Mouse (Mus musculus) E14TG2a.4 (cell line): ENCODE measurements around the gene Cox19.

Source experiments
- H3K27me3 ChIP-seq: 2 replicates; pipeline ENCODE4 v1.6.1; 2014; ENCODE audit warnings: low read length, control low read depth; ENCODE audit not compliant: insufficient read depth
- H3K36me3 ChIP-seq: 2 replicates; pipeline ENCODE4 v1.6.1; 2014; ENCODE audit warnings: low read length, control low read depth; ENCODE audit not compliant: insufficient read depth
- H3K4me1 ChIP-seq: replicated peaks from 2 replicates; pipeline ENCODE4 v1.6.1; 2014; ENCODE audit warnings: low read depth, low read length, control low read depth
- H3K4me3 ChIP-seq: replicated peaks from 2 replicates; pipeline ENCODE4 v1.5.1; 2014; ENCODE audit warnings: mild to moderate bottlenecking, low read length
- H3K9me3 ChIP-seq: 2 replicates; pipeline ENCODE4 v1.6.1; 2014; ENCODE audit warnings: low read length, control low read depth
- CTCF ChIP-seq: conservative IDR thresholded peaks from 2 replicates; pipeline ENCODE4 v1.5.1; 2014; ENCODE audit warnings: low read length
- NANOG ChIP-seq: IDR thresholded peaks from 2 replicates; pipeline ENCODE4 v1.6.1; 2014; ENCODE audit warnings: borderline replicate concordance, low read length, mixed read lengths
- POU5F1 ChIP-seq: IDR thresholded peaks from 2 replicates; pipeline ENCODE4 v1.6.1; 2014; ENCODE audit warnings: low read length, borderline replicate concordance

Gene Cox19

GRCm38 (mm10) chr5:139351134-139351533 is at the start of gene Cox19:
Cox19 (minus strand) TSS chr5:139351418.
- Histone ChIP-seq H3K4me3 (no peak within 1 kb of the TSS), H3K9me3 (no peaks in the 10 kb centered on the region), H3K4me1 (peaks cover 54% of the 10 kb centered on the region), H3K36me3 (no peaks in the 10 kb centered on the region), H3K27me3 (peaks cover 16% of the 10 kb centered on the region)
- TF ChIP-seq POU5F1, result no peak
- no peak for TF ChIP-seq NANOG
- TF ChIP-seq CTCF, result no peak

GRCm38 (mm10) chr5:139399991-139400390 is 48.8 kb upstream of the Cox19 start:
- no peaks in the 10 kb centered on the region for H3K27me3 ChIP-seq
- no peaks in the 10 kb centered on the region for H3K9me3 ChIP-seq
- H3K4me1 ChIP-seq, result peaks cover 10% of the 10 kb centered on the region
- no peak overlapping the region for H3K4me3 ChIP-seq
- peaks cover 41% of the 10 kb centered on the region for H3K36me3 ChIP-seq
- TF ChIP-seq NANOG, result no peak
- no peak for TF ChIP-seq CTCF
- TF ChIP-seq POU5F1, result no peak

- Histone ChIP-seq H3K9me3 (no peaks in the 10 kb centered on the region), H3K27me3 (no peaks in the 10 kb centered on the region), H3K4me3 (no peak overlapping the region), H3K4me1 (peaks cover 20% of the 10 kb centered on the region), H3K36me3 (peaks cover 38% of the 10 kb centered on the region)
- TF ChIP-seq CTCF (no peak), NANOG (no peak)
These were observed 47.6 kb upstream of the Cox19 start for GRCm38 (mm10) chr5:139398786-139399185.

GRCm38 (mm10) chr5:139397959-139398753 is 46.9 kb upstream of the Cox19 start:
- TF ChIP-seq CTCF, result peak; percentile 62
- no peak for TF ChIP-seq NANOG
- no peak overlapping the region for H3K4me3 ChIP-seq
- no peaks in the 10 kb centered on the region for H3K9me3 ChIP-seq
- H3K27me3 ChIP-seq, result no peaks in the 10 kb centered on the region
- H3K4me1 ChIP-seq, result peaks cover 23% of the 10 kb centered on the region
- peaks cover 32% of the 10 kb centered on the region for H3K36me3 ChIP-seq

GRCm38 (mm10) chr5:139397359-139397916 is 46.2 kb upstream of the Cox19 start:
- peaks cover 30% of the 10 kb centered on the region for H3K4me1 ChIP-seq
- H3K9me3 ChIP-seq, result no peaks in the 10 kb centered on the region
- no peaks in the 10 kb centered on the region for H3K27me3 ChIP-seq
- H3K4me3 ChIP-seq, result no peak overlapping the region
- H3K36me3 ChIP-seq, result peaks cover 28% of the 10 kb centered on the region
- TF ChIP-seq NANOG, result no peak
- TF ChIP-seq CTCF, result no peak
- TF ChIP-seq POU5F1, result no peak

- Histone ChIP-seq H3K36me3 (peaks cover 14% of the 10 kb centered on the region; the same call in 1 of the 2 replicates), H3K9me3 (no peaks in the 10 kb centered on the region), H3K4me1 (peaks cover 48% of the 10 kb centered on the region), H3K4me3 (no peak overlapping the region), H3K27me3 (no peaks in the 10 kb centered on the region)
- TF ChIP-seq CTCF (no peak), NANOG (no peak), POU5F1 (no peak)
These were observed 44.3 kb upstream of the Cox19 start for GRCm38 (mm10) chr5:139395528-139395927.

GRCm38 (mm10) chr5:139394399-139394798 is 43.2 kb upstream of the Cox19 start:
- Histone ChIP-seq H3K27me3 (no peaks in the 10 kb centered on the region), H3K36me3 (peaks cover 14% of the 10 kb centered on the region; the same call in 1 of the 2 replicates), H3K9me3 (no peaks in the 10 kb centered on the region), H3K4me1 (peaks cover 54% of the 10 kb centered on the region), H3K4me3 (no peak overlapping the region)
- no peak for TF ChIP-seq POU5F1
- no peak for TF ChIP-seq CTCF
- no peak for TF ChIP-seq NANOG

- TF ChIP-seq POU5F1 (no peak), NANOG (no peak), CTCF (no peak)
- Histone ChIP-seq H3K4me3 (no peak overlapping the region), H3K9me3 (no peaks in the 10 kb centered on the region), H3K36me3 (peaks cover 15% of the 10 kb centered on the region; the same call in 1 of the 2 replicates), H3K27me3 (no peaks in the 10 kb centered on the region), H3K4me1 (peaks cover 53% of the 10 kb centered on the region)
These were observed 42.0 kb upstream of the Cox19 start for GRCm38 (mm10) chr5:139393197-139393588.
